Mouse (Mus musculus) hindbrain, embryonic 12.5 days (tissue): ENCODE measurements around the gene Clec14a. TPM values are rescaled to one million over a fixed set of nuclear protein-coding genes. Genes with fewer than 3 reads are reported as not detected.
"Not testable (repeated sequence)": the region's sequence is repeated elsewhere in the genome, so short reads cannot be mapped to it uniquely, and the experiment has no call there.

Source experiments
- ATAC-seq: fragments of 200-750 bp; cut with Nextera tagmentation; 2 replicates; pipeline ENCODE4 v1.8.0; 2017; ENCODE audit warnings: moderate TSS enrichment; ENCODE audit not compliant: low FRiP score
- H3K27ac ChIP-seq: fragments of 300-500 bp; sonication (generic); 2 replicates; pipeline ENCODE4 v1.5.1; 2016; ENCODE audit warnings: mild to moderate bottlenecking
- H3K27me3 ChIP-seq: fragments of 300-500 bp; sonication (generic); 2 replicates; pipeline ENCODE4 v1.6.1; 2016; ENCODE audit warnings: mild to moderate bottlenecking
- H3K36me3 ChIP-seq: fragments of 300-500 bp; sonication (generic); 2 replicates; pipeline ENCODE4 v1.6.1; 2016; ENCODE audit warnings: mild to moderate bottlenecking
- H3K4me1 ChIP-seq: fragments of 300-500 bp; sonication (generic); 2 replicates; pipeline ENCODE4 v1.6.1; 2016
- H3K4me2 ChIP-seq: fragments of 300-500 bp; sonication (generic); replicated peaks from 2 replicates; pipeline ENCODE4 v1.6.1; 2016; ENCODE audit warnings: mild to moderate bottlenecking
- H3K4me3 ChIP-seq: fragments of 300-500 bp; sonication (generic); 2 replicates; pipeline ENCODE4 v1.5.1; 2016; ENCODE audit warnings: mild to moderate bottlenecking
- H3K9ac ChIP-seq: fragments of 300-500 bp; sonication (generic); 2 replicates; pipeline ENCODE4 v1.6.1; 2016; ENCODE audit warnings: mild to moderate bottlenecking, moderate library complexity
- H3K9me3 ChIP-seq: fragments of 300-500 bp; sonication (generic); replicated peaks from 2 replicates; pipeline ENCODE4 v1.6.1; 2016; ENCODE audit warnings: mild to moderate bottlenecking
- WGBS: fragments of 180-500 bp; shearing (Covaris S2); methylation state at CpG from one replicate; pipeline ENCODE4 v1.1.7; 2016; 5-methylcytosine and 5-hydroxymethylcytosine counted together
- polyA plus RNA-seq: library from polyadenylated mRNA; unstranded; fragments of >200 nt; fragmentation: Nextera tagmentation; extraction: Ambion mirVana; gene quantifications from 2 replicates; pipeline ENCODE4 v1.2.1, GENCODE M21; 2016

Gene Clec14a
- 7.9 and 8.4 TPM in 2 replicates for polyA plus RNA-seq

DNA sequence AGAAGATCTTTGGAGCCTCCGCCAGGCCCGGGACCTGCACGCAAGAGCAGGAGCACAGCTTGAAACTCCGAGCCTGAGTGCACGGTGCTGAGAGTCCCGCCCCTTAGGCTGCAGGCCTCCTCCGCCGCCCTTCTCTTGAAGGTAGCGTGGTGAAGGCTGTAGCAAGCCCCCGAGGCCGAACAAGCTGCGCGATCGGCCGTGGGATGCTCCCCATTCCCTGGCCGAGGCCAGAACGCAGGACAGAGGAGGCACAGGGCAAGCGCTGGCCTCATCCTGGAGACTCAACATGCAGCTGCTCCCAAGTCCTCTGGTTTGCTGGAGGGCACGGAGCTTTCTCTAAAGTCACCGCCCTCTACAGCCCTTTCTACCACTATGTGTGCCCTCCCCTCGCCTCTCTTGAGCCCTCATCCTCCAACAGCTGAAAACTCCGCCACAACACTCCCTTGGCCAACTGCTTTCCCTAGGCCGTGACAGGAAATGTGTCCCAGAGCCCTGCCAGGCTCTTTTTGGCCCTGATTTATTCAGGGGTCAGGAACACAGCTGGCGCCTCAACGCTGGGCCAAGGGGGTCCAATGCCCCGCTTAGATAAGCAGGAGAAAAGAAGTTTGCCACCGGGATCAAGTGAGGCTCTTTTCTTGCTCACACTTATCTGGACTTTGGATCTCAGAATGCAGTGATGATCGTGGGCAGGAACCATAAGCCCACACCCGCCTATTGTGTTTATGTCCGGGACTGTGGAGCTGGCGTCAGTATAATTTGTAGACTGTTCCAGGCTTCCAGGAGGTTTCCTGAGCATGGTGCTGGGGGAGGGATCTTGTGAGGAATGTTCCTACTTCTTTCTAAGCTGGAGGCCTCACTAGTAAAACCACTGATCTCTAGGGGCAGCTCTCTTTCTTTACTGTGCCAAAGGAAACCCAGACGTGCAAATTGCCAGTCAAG, at the start of gene Clec14a:
Gene Clec14a, minus strand, starts transcription at position 728 of the 939 bp plus-strand sequence.
- H3K9me3 ChIP-seq = no peaks in the 10 kb centered on the region
- H3K4me2 ChIP-seq = peak within 1 kb of the TSS; percentile 74
- peak within 1 kb of the TSS; percentile 55 for H3K9ac ChIP-seq
- 8% methylated on average over 32 of the region's 32 CpGs for WGBS
- 0 out of 2 replicates have a peak, but pooled peaks cover 8% of the 10 kb centered on the region for H3K27me3 ChIP-seq
- H3K4me3 ChIP-seq = peak within 1 kb of the TSS; percentile 38
- ATAC-seq = peak; percentile 86
- peak within 1 kb of the TSS; percentile 23; the same call in 1 of the 2 replicates for H3K27ac ChIP-seq
- H3K36me3 ChIP-seq = no peaks in the 10 kb centered on the region
- H3K4me1 ChIP-seq = peaks cover 11% of the 10 kb centered on the region

DNA sequence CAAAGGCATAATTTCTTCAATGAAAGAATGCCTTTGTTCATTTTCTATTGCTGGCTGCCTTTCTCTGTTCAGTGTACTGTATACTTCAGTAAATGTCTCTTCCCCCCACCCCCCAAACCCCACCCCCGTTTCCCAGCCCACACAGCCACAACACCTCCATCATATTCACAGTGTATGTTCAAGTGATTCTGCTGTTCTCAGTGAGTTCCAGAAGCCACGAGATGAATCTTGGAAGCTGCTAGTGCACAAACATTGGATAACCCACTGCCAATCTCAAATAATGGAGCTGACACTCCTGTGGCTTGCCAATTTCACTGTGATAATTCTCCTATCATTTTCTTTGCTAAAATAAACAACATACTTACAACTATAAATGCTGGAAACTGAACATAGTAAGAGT, 38.7 kb upstream of the Clec14a start:
- H3K36me3 ChIP-seq = no peaks in the 10 kb centered on the region
- no peaks in the 10 kb centered on the region for H3K27me3 ChIP-seq
- 75% methylated on average over 2 of the region's 2 CpGs for WGBS
- no peak for ATAC-seq
- no peaks in the 10 kb centered on the region for H3K9me3 ChIP-seq
- no peak overlapping the region for H3K9ac ChIP-seq
- no peak overlapping the region for H3K4me3 ChIP-seq
- no peak overlapping the region for H3K27ac ChIP-seq
- no peaks in the 10 kb centered on the region for H3K4me1 ChIP-seq
- H3K4me2 ChIP-seq = no peak overlapping the region

DNA sequence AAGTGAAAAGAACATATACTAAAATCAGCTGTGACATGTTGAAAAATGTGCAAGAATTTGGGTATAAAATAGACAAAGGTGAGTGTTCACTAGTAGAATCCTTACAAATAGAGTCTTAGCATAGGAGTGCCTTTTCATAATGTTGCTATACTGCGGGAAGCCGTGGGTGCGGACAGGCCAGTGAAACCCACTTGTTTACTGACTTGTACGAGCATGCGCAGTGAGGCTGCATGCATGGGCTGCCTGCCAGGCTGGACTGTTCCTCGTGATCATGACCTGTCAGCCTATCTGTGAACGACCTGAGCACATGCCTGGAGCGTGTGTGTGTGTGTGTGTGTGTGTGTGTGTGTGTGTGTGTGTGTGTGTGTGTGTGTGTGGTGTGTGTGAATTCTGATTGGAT, 37.3 kb upstream of the Clec14a start:
- H3K4me2 ChIP-seq, H3K9ac ChIP-seq, H3K36me3 ChIP-seq, H3K4me3 ChIP-seq, H3K27me3 ChIP-seq, H3K9me3 ChIP-seq, H3K4me1 ChIP-seq, ATAC-seq, H3K27ac ChIP-seq: not testable (repeated sequence)
- 81% methylated on average over 8 of the region's 8 CpGs for WGBS

DNA sequence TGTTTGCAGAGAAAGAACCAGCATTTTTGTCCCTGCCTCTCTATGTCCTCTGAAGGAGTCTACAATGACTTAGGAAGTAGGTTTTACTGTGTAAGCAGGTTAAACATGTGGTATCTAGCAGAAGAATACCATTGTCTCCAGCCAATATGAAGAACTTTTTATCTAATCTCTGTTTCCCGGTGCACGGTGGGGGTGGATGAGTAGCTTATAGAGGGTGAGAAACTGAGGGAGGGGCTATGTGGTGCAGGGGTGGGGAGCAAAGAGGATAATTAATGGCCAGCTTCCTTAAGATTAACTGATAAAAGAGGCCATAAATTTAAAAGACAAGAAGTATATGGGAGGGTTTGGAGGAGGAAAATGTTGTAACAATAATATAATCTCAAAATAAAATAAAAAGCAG, 36.5 kb upstream of the Clec14a start:
- 86% methylated on average over 2 of the region's 2 CpGs for WGBS
- ATAC-seq = no peak
- no peak overlapping the region for H3K27ac ChIP-seq
- no peaks in the 10 kb centered on the region for H3K4me1 ChIP-seq
- no peaks in the 10 kb centered on the region for H3K27me3 ChIP-seq
- H3K9ac ChIP-seq = no peak overlapping the region
- H3K9me3 ChIP-seq = no peaks in the 10 kb centered on the region
- no peak overlapping the region for H3K4me3 ChIP-seq
- H3K4me2 ChIP-seq = no peak overlapping the region
- no peaks in the 10 kb centered on the region for H3K36me3 ChIP-seq

DNA sequence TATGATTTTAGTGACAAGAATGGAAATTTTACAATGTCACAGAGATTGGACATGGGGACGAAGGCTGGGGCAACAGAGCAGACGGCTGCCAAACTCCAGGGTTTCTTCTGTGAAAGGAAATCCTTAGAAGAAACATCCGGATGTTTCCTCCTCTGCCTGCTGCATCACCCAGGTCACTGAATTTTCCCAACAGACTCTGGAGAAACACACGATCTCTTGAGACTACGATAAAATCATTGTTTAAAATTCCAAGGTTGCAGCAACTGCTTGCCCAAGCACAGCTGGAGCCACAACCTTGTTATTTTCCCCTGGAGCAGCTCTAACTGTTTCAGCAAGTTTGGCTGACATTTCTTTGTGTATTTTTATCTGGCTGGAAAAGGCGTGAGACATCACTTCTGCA, 27.9 kb upstream of the Clec14a start:
- H3K36me3 ChIP-seq = no peaks in the 10 kb centered on the region
- 72% methylated on average over 6 of the region's 6 CpGs for WGBS
- no peak for ATAC-seq
- no peak overlapping the region for H3K9ac ChIP-seq
- no peak overlapping the region for H3K4me2 ChIP-seq
- no peak overlapping the region for H3K4me3 ChIP-seq
- H3K4me1 ChIP-seq = no peaks in the 10 kb centered on the region
- H3K27me3 ChIP-seq = no peaks in the 10 kb centered on the region
- no peaks in the 10 kb centered on the region for H3K9me3 ChIP-seq
- no peak overlapping the region for H3K27ac ChIP-seq

DNA sequence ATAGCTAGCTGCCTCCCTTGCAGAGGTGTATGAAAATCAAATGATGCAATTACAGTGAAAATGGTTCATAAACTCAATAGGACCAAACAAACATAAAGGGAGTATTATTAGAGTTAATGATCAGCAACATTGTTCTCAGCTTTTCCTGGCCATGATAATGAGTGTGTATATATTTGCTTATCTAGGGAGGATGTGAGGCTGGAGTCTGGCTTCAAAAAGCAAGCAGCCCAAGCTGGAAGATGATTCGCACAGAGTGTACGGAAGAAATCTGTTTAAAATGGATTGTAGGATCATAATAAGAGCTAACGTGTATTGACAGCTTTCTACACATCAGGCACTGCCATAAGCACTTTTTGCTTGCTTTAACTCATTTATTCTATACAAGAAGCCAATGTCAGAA, 16.8 kb upstream of the Clec14a start:
- no peaks in the 10 kb centered on the region for H3K4me1 ChIP-seq
- H3K27me3 ChIP-seq = no peaks in the 10 kb centered on the region
- H3K4me3 ChIP-seq = no peak overlapping the region
- no peak for ATAC-seq
- no peak overlapping the region for H3K4me2 ChIP-seq
- 88% methylated on average over 3 of the region's 3 CpGs for WGBS
- H3K27ac ChIP-seq = no peak overlapping the region
- H3K36me3 ChIP-seq = no peaks in the 10 kb centered on the region
- no peak overlapping the region for H3K9ac ChIP-seq
- H3K9me3 ChIP-seq = no peaks in the 10 kb centered on the region

DNA sequence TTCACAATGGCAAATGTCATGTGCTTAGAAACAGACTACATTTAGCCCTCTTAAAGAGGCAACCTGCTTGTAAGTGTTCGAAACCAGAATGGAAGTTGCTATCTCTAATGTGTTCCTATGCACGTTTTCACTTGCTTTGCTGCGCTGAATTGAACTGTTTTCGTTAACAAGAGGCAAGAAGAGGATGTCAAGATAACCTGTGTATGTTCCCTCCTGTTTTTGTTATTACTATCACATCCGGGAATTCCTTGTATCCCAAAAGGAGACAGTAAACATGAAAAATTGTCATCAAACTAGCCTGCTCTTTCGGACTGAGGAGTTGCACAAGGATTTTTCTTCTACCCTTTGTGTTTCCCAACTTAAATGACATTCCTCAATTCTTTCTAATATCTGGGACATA, 1.4 kb upstream of the Clec14a start:
- H3K27me3 ChIP-seq = 0 out of 2 replicates have a peak, but pooled peaks cover 8% of the 10 kb centered on the region
- H3K27ac ChIP-seq = no peak overlapping the region
- no peak overlapping the region for H3K4me2 ChIP-seq
- WGBS = 85% methylated on average over 6 of the region's 6 CpGs
- no peaks in the 10 kb centered on the region for H3K36me3 ChIP-seq
- no peaks in the 10 kb centered on the region for H3K9me3 ChIP-seq
- no peak for ATAC-seq
- peaks cover 11% of the 10 kb centered on the region for H3K4me1 ChIP-seq
- no peak overlapping the region for H3K9ac ChIP-seq
- H3K4me3 ChIP-seq = no peak overlapping the region

DNA sequence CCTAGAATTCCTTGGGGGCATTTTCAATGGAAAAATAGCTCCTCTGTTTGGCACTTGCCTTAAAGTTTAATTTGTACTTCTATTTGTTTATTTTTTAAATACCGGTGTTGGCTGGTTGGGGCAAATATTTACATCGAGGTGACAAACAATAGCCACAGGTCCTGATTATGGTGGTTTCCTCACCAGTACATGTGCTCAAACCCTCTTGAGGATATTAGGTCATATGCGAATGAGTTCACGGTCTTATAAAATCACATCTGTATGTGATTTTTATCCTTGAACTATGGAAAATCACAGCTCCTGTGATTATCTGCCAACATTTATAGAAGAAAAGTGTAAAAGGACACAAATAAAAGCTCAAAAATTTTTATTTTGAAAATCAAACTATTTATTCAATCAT, 415 bp upstream of the Clec14a start:
- ATAC-seq = no peak
- no peak overlapping the region for H3K9ac ChIP-seq
- H3K4me2 ChIP-seq = no peak overlapping the region
- H3K9me3 ChIP-seq = no peaks in the 10 kb centered on the region
- no peak overlapping the region for H3K27ac ChIP-seq
- H3K4me3 ChIP-seq = no peak overlapping the region
- H3K36me3 ChIP-seq = no peaks in the 10 kb centered on the region
- WGBS = 73% methylated on average over 4 of the region's 4 CpGs
- H3K27me3 ChIP-seq = 0 out of 2 replicates have a peak, but pooled peaks cover 8% of the 10 kb centered on the region
- H3K4me1 ChIP-seq = peaks cover 11% of the 10 kb centered on the region

DNA sequence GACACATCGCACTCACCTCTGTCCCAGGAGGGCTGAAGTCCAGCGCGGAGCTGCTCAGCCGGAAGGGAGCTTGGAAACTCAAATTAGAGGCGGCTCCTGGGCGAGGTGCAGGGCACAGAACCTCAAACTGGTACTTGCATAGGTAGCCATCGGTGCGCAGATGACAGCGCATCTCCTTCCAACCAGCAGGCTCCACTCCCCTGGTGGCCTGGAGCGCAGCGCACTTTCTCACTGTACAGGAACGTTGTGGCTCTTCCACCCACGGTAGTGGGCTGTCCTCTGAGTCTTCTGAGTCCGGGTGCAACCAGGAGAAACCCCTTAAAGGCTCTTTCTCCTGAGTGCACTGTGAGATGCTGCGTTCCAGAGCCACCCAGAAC, 916 bp downstream of the Clec14a start:
- Histone ChIP-seq H3K27me3 (0 out of 2 replicates have a peak, but pooled peaks cover 8% of the 10 kb centered on the region), H3K9me3 (no peaks in the 10 kb centered on the region), H3K27ac (peak overlapping the region; percentile 23; the same call in 1 of the 2 replicates), H3K4me1 (peaks cover 11% of the 10 kb centered on the region), H3K4me3 (peak overlapping the region; percentile 38), H3K36me3 (no peaks in the 10 kb centered on the region), H3K9ac (peak overlapping the region; percentile 55), H3K4me2 (peak overlapping the region; percentile 74)
- WGBS = 5% methylated on average over 15 of the region's 15 CpGs
- peak; percentile 84 for ATAC-seq

DNA sequence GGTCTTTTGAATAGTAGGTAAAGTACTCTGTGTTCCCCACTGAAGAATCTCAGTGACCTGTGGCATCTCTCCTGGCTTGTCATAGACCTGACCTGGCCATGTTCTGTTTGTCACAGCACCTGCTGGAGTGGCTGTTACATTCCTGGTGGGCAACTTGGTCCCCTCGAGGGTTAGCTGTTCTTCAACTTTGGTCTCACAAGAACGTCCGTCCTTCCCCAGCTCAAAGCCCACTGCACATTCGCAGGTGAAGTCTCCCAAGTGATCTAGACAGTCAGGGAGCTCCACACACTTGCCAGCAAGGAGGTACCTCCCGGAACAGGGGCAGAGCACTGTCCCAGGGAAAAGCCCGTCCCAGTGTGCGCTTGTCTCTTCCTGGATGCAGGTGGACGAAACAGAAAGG, 1.3 kb downstream of the Clec14a start:
- ATAC-seq = no peak

DNA sequence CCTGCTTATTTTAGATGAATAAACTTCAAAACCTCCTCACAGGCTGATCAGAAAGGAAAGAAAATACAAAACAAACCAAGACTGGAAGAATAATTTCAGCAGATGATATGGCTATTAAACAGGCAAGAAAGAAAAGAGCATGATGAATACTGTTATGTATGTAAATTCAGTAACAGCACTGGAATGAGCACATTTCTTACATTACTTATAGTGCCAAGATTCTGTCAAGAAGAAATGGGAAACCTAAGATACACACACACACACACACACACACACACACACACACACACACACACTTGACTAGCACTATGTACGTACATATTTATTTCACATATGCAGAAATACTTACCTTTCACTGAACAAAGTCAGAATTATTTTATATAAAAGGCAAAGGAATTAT, 17.2 kb downstream of the Clec14a start:
- no peak for ATAC-seq
- Histone ChIP-seq H3K27ac (no peak overlapping the region), H3K4me2 (no peak overlapping the region), H3K4me3 (no peak overlapping the region), H3K36me3 (no peaks in the 10 kb centered on the region), H3K9me3 (no peaks in the 10 kb centered on the region), H3K27me3 (no peaks in the 10 kb centered on the region), H3K9ac (no peak overlapping the region), H3K4me1 (no peaks in the 10 kb centered on the region)
- 75% methylated on average over 1 of the region's 1 CpGs for WGBS

More for the DNA sequence above, 1.3 kb downstream of the Clec14a start:
- Histone ChIP-seq H3K4me2 (peak overlapping the region; percentile 74), H3K36me3 (no peaks in the 10 kb centered on the region), H3K4me1 (peaks cover 11% of the 10 kb centered on the region), H3K9ac (peak overlapping the region; percentile 55), H3K4me3 (peak overlapping the region; percentile 38), H3K9me3 (no peaks in the 10 kb centered on the region), H3K27ac (no peak overlapping the region), H3K27me3 (0 out of 2 replicates have a peak, but pooled peaks cover 8% of the 10 kb centered on the region)
- WGBS = 34% methylated on average over 8 of the region's 8 CpGs

DNA sequence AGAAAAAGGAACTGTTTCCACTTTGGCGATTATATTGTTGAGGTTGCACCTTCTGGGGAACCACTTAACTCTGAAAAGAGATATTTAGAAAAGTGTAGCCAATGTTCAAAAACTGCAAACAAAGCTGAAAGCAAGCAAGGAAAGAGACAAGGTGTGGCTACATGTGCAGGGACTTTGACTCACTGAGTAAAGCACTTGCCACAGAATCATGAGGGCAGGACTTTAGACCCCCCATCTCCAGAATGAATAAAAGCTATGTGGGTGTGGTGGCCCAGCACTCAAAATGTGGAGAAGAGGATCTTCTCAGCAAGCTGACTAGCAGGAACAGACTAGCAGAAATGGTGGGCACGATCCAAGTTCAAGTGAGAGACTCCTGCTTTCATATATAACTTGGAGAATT, 36.6 kb downstream of the Clec14a start:
- H3K4me2 ChIP-seq = no peak overlapping the region
- WGBS = 78% methylated on average over 2 of the region's 2 CpGs
- no peak overlapping the region for H3K4me3 ChIP-seq
- H3K27me3 ChIP-seq = no peaks in the 10 kb centered on the region
- no peaks in the 10 kb centered on the region for H3K36me3 ChIP-seq
- H3K9ac ChIP-seq = no peak overlapping the region
- H3K9me3 ChIP-seq = no peaks in the 10 kb centered on the region
- no peaks in the 10 kb centered on the region for H3K4me1 ChIP-seq
- no peak for ATAC-seq
- H3K27ac ChIP-seq = no peak overlapping the region

DNA sequence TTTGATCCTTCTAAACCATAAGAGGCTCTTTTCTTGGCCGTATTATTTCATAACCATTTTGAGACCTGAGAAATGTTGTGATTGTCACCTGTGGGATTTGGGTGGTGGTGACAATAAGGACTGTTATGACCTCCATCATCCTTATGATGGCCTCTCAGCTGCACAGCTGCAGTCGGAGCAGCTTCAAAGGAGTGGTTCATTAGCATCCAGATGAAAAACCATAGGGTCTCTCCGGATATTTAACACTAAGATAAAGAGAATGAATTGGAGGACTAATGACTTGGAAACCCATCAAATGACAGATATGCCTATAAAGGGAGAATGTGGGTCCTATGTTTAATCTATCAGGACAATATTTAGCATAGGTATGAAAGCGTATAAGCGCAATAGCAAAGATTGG, 43.4 kb downstream of the Clec14a start:
- Histone ChIP-seq H3K27ac (no peak overlapping the region), H3K9ac (no peak overlapping the region), H3K36me3 (no peaks in the 10 kb centered on the region), H3K4me3 (no peak overlapping the region), H3K4me1 (no peaks in the 10 kb centered on the region), H3K27me3 (no peaks in the 10 kb centered on the region), H3K4me2 (no peak overlapping the region), H3K9me3 (no peaks in the 10 kb centered on the region)
- WGBS = 84% methylated on average over 5 of the region's 5 CpGs
- ATAC-seq = no peak
